Mouse (Mus musculus) gastrocnemius, adult 18-20 months (tissue): Measurements from ENCODE around the gene Uhrf1. TPM values are rescaled to one million over a fixed set of nuclear protein-coding genes. Genes with fewer than 3 reads are reported as not detected.

Experiments
- DNase-seq: peaks from one replicate; pipeline ENCODE4 v3.0.0; 2021; ENCODE audit warnings: low spot score
- total RNA-seq, 2 experiments: library from RNA; stranded (reverse); gene quantifications; 2 replicates each; pipeline ENCODE4 v1.2.3; 2021

The Uhrf1 gene
- total RNA-seq, 2 experiments from 2014 or later = 0.19 to 0.23 TPM

GRCm38 (mm10) chr17:56345364-56345763 is 42.2 kb downstream of the Uhrf1 start:
- DNase-seq = no peak

DNA sequence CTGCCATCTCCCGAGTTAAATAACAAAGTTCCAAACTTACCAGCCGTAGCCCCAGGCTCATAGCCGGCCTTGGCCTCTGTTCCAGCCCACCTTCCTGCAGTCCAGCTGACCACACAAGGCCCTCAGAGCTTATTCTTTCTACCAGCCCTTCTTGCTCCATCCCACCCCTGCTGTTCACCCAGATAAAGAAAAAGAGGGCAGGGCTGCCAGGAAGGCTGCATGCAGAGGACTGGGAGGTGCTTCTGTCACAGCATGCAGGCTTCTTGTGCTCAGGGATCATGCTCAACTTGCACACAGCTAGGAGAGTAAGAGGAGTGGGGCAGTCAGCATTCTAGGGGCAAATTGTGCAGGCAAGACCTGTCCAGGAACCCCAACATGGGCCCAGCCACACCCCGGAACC is 45.0 kb downstream of the Uhrf1 start:
- no peak for DNase-seq

DNA sequence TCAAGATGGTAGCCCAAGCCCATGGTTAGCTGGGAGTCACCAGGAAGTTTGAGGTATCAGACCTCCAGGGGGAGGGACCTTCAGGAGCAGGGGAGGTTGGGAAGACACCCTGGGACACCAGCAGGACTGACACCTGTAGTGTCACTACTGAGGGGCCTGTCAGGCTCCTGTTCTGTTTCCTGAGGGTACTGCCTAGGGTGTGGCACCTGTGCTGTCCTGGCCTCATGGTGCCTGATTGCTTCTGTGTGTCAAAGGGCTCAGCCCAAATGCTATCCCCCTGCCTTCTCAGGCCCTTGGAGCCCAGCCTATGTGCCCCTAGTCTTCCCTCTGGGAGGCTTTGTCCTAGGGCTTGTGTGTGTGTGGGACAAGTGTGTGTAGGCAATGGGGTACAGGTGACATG is 45.5 kb downstream of the Uhrf1 start:
- no peak for DNase-seq

GRCm38 (mm10) chr17:56350694-56351093 is 47.6 kb downstream of the Uhrf1 start:
- peak; percentile 84 for DNase-seq

DNA sequence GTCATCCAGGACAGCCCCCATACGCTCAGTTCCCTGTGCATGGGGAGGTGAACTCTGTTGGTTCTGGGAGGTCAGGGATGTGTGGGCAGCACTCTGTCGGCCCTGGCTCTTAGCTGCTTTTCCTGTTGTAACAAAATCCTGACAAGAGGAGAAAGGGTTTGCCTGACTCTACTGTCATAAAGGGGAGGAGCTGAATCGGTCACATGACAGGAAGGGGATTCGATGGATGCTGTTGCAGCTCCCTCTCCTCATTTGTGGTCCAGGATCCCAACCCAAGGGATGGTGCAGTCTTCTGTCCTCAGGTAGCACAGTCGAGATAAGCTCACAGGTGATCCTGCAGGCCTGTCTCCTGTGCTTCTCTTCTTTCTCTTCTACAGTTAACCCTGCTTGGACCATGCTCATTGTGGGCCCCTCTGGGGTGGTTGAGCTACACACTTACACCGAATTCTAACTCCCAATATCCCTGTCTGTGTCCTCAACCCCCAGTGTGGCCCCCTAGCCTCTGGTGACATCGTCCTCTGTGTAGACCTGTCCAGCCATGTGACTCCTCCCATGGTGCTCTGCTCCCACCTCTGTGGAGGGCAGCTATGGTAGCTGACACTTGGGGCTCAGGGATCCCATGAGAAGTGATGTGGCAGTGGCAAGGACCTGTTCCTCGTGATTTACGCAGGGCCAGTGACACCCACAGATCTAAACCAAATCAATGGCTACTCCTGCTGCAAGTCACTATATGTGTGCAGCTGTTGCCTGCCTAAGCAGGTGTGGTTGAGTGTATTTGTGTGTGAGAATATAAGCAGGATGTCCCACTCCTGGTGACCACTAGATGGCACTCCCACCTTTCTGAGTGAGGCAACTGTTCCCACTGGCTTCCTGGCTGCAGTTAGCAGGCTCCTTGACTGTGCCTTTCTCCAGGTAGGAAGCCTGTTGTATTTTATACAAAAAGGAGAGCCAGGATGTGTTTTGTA is 54.1 kb downstream of the Uhrf1 start:
- DNase-seq = peak; percentile 77

DNA sequence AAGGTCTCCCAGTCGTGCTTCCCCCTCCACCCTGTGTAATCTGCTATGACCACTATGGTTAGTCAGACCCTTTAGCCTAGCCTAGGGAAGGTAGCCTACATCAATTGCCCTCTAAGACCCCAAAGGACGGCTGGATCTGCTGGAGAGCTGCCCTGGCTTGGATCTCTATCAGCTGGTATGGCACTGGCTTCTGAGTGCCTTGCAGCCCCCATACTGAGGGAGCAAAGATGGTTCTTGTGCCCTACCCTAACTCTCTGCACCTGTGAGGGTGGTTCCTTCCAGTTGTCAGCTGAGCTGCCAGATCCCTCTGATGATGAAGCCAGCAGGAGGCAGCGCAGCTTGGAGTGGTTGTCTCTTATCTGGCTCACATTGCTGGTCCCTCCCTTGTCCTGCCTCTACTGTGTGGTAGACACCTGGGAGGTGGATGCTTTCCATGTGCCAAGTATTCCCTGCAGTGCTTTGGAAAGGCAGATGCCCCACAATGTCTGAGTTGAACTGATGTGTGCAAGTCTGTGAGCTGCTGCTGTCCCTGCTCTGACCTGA is 56.1 kb downstream of the Uhrf1 start:
- no peak for DNase-seq

DNA sequence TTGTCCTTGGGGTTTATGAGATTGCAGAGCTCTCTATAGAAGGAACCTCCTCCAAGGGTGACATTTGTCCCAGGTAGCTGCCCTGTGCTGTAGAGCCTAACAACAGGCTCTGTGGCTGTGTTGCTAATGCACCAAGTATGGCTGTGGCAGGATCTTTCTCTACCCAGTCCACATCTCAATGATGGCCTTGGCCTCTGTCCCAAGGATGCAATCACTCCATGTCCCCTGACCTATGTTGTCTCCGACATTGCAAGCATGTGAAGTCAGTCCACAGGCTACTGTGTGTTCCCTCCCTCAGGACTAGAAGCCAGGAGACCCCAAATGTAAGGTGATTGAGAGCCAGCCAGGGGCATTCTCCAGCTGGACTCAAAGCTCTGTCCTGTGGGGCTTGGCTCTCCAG is 56.7 kb downstream of the Uhrf1 start:
- no peak for DNase-seq

DNA sequence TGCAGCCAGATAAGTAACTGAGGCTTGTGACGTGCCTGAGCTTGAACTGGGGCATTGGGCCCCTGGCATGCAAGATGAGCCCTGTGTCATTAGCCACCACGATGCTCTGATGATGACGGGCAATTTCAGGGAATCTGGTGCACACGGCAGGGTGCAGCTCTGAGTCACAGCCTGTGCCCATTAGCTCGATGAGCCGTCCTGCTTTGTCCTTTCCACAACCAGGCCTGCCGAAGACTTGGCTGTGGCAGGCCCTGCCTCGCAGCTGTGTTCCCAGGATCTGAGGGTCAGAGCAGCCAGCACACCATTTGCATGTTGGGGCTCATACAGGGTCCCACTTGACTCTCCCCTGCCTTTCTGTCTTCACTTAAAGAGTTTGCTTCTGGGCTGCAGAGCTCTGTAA is 57.3 kb downstream of the Uhrf1 start:
- no peak for DNase-seq

DNA sequence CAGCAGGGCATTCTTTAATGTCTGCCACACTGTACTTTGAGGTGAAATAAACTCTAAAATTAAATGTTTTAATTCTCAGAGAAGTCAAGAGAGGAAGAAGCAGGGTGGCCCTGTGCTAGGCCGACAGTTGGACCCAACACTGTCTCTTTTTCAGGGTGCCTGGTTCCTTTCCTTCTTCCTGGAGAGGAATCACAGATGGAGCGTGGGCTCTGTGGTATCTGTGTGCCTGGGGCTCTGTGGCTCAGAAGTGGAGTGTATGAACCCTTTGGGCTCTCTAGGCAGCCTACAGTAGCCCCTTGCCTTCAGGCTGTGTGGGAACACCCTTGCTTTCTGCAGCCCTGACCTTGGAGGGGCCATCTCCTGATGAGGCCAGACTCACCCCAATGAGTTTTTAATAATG is 58.4 kb downstream of the Uhrf1 start:
- no peak for DNase-seq

DNA sequence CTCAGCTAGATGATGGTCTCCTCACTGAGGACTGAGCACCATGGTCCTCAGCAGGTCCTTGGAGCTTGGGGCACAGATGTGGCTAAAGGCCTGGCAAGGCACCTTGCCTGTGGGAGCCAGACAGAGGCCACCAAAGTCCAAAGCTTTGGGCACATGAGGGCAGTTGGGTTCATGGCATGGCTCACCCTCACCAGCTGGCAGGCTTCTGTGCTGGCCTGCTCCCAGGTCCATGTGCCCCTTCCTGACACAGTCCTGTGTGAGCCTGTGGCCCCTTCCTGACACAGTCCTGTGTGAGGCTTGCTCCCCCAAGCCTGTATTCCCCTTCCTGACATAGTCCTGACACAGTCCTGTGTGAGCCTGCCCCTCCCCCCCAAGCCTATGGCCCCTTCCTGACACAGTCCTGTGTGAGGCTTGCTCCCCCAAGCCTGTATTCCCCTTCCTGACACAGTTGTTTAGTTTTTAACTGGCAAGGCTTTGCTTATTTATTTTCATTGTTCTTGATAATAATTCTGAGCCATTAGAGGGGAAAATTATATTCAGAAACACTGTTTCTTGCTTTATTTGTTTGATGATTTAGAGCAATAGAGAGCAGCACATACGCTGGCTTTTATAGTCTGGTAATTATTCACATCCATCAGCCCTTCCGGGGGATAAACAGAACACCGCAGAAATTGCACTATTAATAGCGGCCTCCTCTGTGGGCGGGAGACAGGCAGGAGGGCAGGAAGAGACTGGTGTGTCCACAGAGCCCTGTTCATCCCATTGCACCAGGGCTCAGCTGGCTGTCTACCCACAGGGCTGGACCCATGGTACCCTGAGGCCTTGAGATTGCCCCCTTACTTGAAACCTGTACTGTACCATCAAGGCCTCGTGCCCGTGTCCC is 62.9 kb downstream of the Uhrf1 start:
- no peak for DNase-seq

DNA sequence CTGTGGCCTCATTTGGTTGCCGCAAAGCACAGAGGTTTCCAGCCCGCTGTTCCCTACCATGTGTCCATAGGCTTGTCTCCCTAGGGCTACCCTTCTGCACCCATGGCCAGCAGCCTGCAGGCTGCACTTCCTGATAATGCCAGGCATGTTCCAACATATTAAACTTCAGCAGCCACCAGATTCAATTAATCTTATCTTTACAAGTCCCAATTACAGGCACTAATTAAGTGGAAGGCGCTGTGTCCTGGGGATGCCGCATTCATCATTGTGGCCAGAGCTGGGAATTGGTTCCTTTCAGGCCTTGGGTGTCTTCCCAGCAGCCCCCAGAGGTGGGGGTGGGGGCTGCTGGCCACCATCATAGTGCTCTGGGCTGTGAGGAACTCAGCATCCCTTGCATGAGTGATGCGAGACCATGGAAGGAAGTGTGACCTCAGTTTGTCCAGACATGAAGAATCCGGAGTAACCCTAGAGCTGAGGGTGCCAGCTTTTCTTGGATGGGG is 65.2 kb downstream of the Uhrf1 start:
- no peak for DNase-seq

DNA sequence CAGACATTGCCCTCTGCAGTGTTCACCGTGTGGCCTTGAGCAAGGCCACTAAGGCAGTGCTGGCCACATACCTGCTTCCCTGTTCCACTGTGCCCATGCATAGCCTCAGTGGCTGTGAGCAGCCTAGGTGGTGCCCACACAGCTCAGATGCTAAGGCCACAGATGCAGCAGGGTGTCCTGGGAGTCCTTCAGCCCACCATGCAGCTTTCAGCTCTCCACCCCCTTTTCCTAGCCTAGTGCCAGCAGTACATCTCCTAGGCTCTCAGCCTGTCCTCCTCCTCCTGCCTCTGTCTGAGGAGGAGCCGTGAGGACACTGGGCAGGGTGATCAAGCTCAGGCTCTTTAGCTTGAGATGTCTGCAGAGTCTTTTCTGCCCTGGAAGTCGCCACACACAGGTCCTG is 67.0 kb downstream of the Uhrf1 start:
- DNase-seq = no peak

DNA sequence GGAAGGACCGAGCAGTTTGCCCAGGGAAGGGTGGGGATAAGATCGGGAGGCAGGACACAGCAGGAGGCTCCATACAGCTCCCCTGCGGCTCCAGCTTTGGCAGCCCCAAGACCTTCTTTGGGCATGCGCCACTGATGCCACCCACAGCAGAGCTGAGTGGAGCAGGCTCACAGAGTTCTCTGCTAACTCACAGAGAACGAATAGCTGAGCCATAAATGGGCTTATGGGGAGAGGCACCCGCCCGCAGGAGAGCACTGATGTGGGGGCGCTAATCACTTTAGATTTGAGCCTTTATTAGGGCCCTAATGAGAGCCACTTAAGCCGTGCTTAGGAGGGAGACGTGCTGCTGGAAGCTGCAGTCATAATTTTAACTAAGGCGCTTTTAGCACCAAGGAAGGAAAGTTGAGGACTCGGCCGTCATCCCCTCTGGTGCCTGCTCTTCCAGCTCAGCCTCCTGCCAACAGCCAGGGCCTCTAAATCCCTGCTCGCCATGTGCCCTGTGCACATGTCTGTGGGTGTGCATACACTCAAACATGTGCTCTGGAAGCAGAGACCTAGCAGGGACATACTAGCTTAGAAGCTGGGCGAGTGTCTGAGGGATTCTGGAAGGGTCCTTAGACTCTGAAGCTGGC is 68.0 kb downstream of the Uhrf1 start:
- no peak for DNase-seq

DNA sequence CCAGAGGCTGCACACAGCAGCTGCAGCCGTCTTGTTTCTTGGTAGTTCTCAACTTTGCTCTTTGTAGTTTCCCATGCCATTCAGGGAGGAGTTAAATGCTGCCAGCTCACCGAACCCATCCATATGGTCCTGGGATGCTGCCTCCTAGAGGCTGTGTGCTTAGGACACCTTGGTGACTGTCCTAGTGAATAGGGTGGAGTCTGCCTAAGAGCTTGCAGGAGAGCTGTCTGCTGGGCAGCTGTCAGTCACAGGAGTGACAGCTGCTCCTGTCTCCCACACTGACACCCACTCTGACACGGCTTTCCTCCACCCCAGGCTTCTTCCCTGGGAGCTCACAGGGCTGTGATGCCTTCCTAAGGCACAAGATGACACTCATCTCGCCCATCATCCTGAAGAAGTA is 69.0 kb downstream of the Uhrf1 start:
- no peak for DNase-seq

Other genes starting within 250 kb of the Uhrf1 start
- gene Ubxn6, start 228.3 kb upstream of the Uhrf1 start, total RNA-seq = 10 to 100 TPM; 62.9 to 69.0 TPM
- gene Hdgfl2, start 223.7 kb upstream of the Uhrf1 start, total RNA-seq = 10 to 100 TPM; 23.2 to 25.5 TPM
- gene Plin4, start 193.5 kb upstream of the Uhrf1 start, total RNA-seq = 100 to 1,000 TPM; 142 to 235 TPM
- gene Plin5, start 185.7 kb upstream of the Uhrf1 start, total RNA-seq = 10 to 100 TPM; 22.5 to 29.0 TPM
- 10 to 100 TPM; 11.4 to 23.0 TPM for gene Lrg1, start 181.3 kb upstream of the Uhrf1 start, total RNA-seq
- gene Sema6b, start 163.0 kb upstream of the Uhrf1 start, total RNA-seq = 1 to 10 TPM; 1.5 to 3.7 TPM
- under 1 TPM; 0.21 to 0.25 TPM for gene Tnfaip8l1, start 140.8 kb upstream of the Uhrf1 start, total RNA-seq
- 10 to 100 TPM; 17.1 to 17.5 TPM for gene Mydgf, start 119.4 kb upstream of the Uhrf1 start, total RNA-seq
- gene Dpp9, start 84.4 kb upstream of the Uhrf1 start, total RNA-seq = 10 to 100 TPM; 35.6 to 41.6 TPM
- 100 to 1,000 TPM; 157 to 172 TPM for gene Fem1a, start 46.5 kb upstream of the Uhrf1 start, total RNA-seq
- 1 to 10 TPM; 2.0 to 2.5 TPM for gene Ticam1, start 26.5 kb upstream of the Uhrf1 start, total RNA-seq
- gene Plin3, start 10.4 kb upstream of the Uhrf1 start, total RNA-seq = 10 to 100 TPM; 32.4 to 50.3 TPM
- not detected for gene Arrdc5, start 3.0 kb upstream of the Uhrf1 start, total RNA-seq
- gene Kdm4b, start 22.7 kb downstream of the Uhrf1 start, total RNA-seq = 10 to 100 TPM; 20.1 to 23.1 TPM
- gene Ptprs, start 173.2 kb downstream of the Uhrf1 start, total RNA-seq = 10 to 100 TPM; 30.8 to 38.3 TPM
- not detected for gene Znrf4, start 209.1 kb downstream of the Uhrf1 start, total RNA-seq